Mouse (Mus musculus): ENCODE results near the gene Gpr149.

- TF ChIP-seq POLR2A (IDR thresholded peaks at IDR 0.05; ENCODE audit: extremely low read depth, insufficient read depth, low read length) = no peak
- TF ChIP-seq CTCF (IDR thresholded peaks at IDR 0.05; ENCODE audit: low read depth, low read length) = no peak
These were observed 1.5 kb downstream of the Gpr149 start for GRCm38 (mm10) chr3:62603231-62604046.
